Mouse (Mus musculus) mouse trophoblast stem cell (cell line): ENCODE measurements around the gene Clec2l.

Experiments used
- in situ Hi-C, 2 experiments: fragments of 300-500 bp; cut with MseI, MboI; formaldehyde crosslinking; loops; 2 replicates in 1 of 2; 3 replicates in 1 of 2; pipeline ENCODE4 v1.15.1; 2025

The Clec2l gene

GRCm38 (mm10) chr6:38662714-38663615 lies at the start of gene Clec2l:
TSS of gene Clec2l (plus strand) at chr6:38663069.
- in situ Hi-C loops, result no loop called here

DNA sequence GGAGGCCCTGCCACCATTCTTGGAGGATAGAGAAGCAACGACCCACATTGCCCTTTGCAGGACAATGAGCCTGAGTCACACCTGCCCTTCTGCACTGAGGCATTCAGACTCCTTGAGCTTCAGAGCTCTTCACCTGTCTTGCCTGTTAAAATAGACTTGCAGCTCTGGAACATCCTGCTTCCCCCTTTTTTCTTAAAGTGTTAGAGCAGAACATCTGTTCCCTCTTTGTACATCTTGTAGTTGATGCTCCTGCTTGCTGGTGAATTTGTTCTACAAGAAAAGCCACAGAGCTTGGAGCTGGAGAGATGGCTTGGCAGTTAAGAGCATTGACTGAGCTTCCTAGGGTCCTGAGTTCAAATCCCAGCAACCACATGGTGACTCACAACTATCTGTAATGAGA lies 40.5 kb upstream of the Clec2l start:
- in situ Hi-C loops, result no loop called here

GRCm38 (mm10) chr6:38623457-38623856 lies 39.4 kb upstream of the Clec2l start:
- in situ Hi-C loops, result no loop called here

DNA sequence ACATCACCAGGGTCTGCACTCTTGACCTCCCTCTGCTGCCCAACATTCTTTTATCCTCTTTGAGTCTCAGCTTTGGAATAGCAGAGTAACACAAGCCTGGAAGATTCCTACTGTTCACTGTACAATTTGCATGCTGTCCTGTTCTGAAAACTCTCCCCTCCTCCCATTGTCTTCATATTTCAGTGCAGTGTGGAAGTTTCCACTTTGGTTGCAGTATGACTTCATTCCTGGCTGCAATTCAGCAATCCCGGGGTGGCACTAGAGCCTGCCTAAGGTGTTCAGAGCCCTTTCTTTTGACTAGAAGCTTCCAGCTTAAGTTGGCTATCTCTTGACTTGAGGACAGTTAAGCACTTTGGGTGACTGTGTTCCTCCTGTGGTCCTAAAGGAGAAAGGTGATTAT lies 38.4 kb upstream of the Clec2l start:
- in situ Hi-C loops, result no loop called here

- in situ Hi-C loops, result no loop called here
These were observed 36.8 kb upstream of the Clec2l start for GRCm38 (mm10) chr6:38626086-38626485.

- in situ Hi-C loops, result no loop called here
These were observed 35.8 kb upstream of the Clec2l start for GRCm38 (mm10) chr6:38627081-38627480.

- in situ Hi-C loops, result no loop called here
These were observed 35.4 kb upstream of the Clec2l start for GRCm38 (mm10) chr6:38627486-38627885.

DNA sequence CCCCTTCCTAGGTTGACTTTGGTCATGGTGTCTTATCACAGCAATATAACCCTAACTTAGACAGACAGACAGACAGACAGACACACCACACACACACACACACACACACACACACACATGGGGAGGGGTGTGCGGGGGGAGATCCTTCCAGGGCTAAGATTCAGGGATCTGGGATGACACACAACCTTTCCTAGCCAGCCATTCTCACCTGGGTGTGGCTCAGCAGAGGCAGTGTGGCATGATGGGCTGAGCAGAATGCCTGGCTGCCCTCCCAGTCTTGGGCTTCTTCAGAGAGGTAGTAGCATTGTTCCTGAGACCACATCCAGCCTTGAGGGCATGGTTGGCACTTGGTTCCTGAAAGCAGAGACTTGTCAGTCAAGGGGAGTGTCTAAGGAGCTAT lies 33.3 kb upstream of the Clec2l start:
- in situ Hi-C loops, result no loop called here

DNA sequence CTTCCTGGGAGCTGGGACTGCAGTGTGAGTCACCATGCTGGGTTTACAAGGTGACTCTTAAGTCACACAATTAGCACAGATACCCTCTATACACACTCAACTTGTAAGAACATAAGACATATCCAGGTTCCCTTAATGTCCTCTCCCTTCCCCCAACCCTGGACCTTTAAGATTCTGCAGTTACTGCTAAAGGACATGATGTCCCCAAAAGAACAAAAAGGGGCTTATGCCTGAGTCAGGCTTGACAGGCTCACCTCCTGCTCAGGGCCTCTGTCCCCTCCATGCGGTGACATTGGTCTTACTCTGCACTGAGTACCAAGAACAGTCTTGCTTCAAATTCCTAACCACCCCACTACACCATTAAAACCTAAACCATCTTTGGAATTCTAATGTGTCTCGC lies 30.0 kb upstream of the Clec2l start:
- in situ Hi-C loops, result no loop called here

GRCm38 (mm10) chr6:38634461-38634860 lies 28.4 kb upstream of the Clec2l start:
- in situ Hi-C loops, result no loop called here

- in situ Hi-C loops, result no loop called here
These were observed 26.7 kb upstream of the Clec2l start for GRCm38 (mm10) chr6:38635941-38636851.

DNA sequence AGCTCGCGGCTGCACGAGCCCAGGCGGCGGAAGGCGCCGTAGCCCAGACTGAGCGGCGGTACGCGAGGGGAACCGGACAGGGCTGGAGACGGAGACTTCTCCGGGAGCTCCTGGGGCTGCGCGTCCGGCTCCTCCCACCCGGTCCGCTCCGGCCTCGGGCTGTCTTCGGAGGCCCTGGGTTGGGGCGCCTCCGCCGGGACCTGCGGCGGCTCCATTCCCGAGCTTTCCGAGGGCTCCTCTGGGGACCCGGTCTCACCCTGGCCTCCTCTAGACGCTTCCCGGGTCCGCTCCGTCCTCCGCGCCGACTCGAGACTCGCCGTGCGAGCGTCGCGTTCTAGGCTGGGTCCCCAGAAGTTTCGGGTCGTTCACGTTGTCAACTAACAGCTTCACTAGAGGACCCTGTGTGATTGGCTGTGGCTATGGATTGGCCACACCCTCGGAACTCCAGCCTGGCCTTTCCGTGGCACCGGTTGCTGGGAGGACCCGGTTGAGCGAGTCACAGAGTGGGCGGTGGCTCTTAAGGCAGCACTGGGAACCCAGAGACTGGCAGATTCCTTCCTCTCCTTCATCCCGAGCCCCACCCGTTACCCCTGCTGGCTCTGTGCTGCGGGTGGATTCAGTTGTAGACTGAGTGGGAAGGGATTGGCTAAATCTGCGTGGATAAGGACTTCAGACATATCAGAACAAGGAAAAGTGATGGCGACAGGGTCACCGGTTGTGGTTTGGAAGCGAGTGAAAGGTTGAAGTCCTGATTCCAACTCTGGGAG lies 25.8 kb upstream of the Clec2l start, which contains the start of gene Klrg2:
TSS of gene Klrg2 (minus strand) at position 391 of the 767 bp plus-strand sequence.
- in situ Hi-C loops, result no loop called here

GRCm38 (mm10) chr6:38640401-38640800 lies 22.5 kb upstream of the Clec2l start:
- in situ Hi-C loops, result no loop called here

DNA sequence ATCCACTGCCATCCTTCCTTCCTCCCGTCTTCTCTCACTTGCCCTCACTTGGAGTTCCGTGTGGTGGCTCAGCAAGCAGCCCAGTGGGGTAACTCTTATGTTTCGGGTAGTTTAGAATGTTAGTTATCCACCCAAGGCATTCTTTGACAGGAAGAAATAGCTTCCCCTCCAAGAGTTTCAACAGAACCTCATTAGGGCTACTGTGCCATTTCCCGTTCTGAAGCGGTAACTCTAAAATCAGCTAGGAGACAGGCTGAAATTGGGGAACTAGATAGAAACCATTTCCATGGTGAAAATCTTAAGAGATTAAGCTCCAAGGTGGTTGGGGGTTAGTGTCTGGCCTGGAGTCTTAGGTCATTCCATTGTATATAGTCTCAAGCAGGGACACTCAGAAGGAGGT lies 21.6 kb upstream of the Clec2l start:
- in situ Hi-C loops, result no loop called here

GRCm38 (mm10) chr6:38641645-38642044 lies 21.2 kb upstream of the Clec2l start:
- in situ Hi-C loops, result no loop called here

DNA sequence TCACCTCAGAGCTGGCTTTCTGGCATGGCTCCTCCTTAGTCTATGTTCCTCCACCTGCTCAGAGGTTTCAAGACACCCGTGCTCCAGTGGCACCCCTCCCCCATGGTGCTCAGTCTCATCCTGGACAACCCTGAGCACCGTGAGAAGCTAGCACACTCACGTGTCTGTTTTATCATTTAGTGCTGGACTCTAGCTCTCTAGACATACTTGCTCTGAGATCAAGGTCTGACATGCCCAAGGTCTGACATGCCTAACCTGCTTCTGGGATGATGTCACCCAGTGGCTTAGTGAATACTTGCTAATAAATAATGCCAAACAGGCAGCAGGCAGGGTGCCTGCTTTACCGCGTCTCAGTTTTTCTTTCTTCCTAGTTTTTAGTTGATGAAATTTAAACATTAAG lies 20.3 kb upstream of the Clec2l start:
- in situ Hi-C loops, result no loop called here

GRCm38 (mm10) chr6:38643039-38643438 lies 19.8 kb upstream of the Clec2l start:
- in situ Hi-C loops, result no loop called here

DNA sequence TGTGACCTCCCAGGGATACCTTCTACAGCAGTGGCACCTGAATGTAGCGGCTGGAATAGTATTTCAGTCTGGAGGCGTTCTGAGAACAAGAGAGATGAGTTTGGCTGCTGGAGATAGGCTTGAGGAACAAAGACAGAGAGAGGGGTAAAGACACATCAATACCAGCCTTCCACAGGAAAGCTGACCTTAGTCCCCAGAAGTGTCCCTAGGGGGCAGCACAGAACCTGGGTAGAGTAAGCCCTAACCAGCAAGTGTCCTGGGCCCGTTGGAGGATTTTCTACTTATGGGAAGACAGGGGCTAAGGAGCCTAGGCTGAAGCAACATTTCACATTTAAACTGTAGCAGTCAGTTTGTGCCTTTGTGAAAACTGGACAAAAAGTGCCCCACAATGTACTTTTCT lies 13.3 kb upstream of the Clec2l start:
- in situ Hi-C loops, result no loop called here

DNA sequence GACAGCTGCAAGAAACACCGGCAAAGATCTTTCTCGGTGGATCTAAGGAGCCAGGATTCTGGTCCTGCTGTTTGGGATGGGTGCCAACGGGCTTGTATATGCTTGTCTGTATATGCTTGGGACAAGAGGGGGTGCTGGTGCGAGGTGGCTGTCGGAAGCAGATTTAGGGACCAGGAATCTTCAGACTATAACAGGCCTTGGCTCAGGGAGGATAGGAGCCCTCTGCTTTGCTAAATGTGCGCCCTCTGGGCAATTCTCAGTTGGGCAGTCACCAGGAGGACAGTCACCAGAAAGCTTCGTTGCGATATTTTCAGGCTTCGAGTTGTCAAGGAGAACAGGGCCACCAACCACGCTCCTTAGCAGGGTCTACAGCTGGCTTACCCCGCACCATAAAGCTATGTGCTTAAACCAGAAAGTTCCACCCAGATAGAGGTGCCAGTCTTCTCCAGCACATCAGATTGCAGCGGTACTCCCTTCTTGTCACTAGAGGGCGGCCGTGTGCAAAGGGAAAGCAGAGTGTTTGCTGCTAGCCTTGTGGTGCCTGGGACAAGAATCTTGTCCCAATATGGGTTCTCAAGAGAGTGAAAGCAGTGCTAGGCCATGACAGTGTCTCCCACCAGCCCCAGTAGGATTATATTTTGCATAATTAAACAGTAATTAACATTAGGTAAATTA lies 12.5 kb upstream of the Clec2l start:
- in situ Hi-C loops, result loop anchor here in 1 of 2 experiments (5.0 kb wide), 1 partner anchor 42 kb away; no protein-coding TSS in a partner anchor

GRCm38 (mm10) chr6:38661626-38662025 lies 1.2 kb upstream of the Clec2l start:
- in situ Hi-C loops, result no loop called here

GRCm38 (mm10) chr6:38669580-38669979 lies 6.7 kb downstream of the Clec2l start:
- in situ Hi-C loops, result no loop called here
